Mouse (Mus musculus): Measurements from ENCODE around the gene Serpina1f. TPM values are rescaled to one million over a fixed set of nuclear protein-coding genes. Genes with fewer than 3 reads are reported as not detected.

The Serpina1f gene
- polyA plus RNA-seq, 1 experiment from 2014 or later, result not detected

Other genes with a start within 250 kb of the Serpina1f start
- gene Ifi27l2b, start 238.3 kb downstream of the Serpina1f start, polyA plus RNA-seq (2015; fragmentation: Nextera tagmentation; extraction: Ambion mirVana), result 0.19 and 0.29 TPM in 2 replicates
- 0.23 and 0.32 TPM in 2 replicates for gene Ppp4r4, start 163.2 kb downstream of the Serpina1f start, polyA plus RNA-seq (2015; fragmentation: Nextera tagmentation; extraction: Ambion mirVana)
- gene Serpina10, start 64.1 kb downstream of the Serpina1f start, polyA plus RNA-seq (2015; fragmentation: Nextera tagmentation; extraction: Ambion mirVana), result 0.55 TPM in 1 of 2 replicates, not detected in the other
- gene Serpina6, start 38.3 kb downstream of the Serpina1f start, polyA plus RNA-seq (2015; fragmentation: Nextera tagmentation; extraction: Ambion mirVana), result 1.2 and 10.7 TPM in 2 replicates
- not detected in 2 replicates for gene Serpina16, start 19.4 kb downstream of the Serpina1f start, polyA plus RNA-seq (2015; fragmentation: Nextera tagmentation; extraction: Ambion mirVana)
- 0.40 and 2.0 TPM in 2 replicates for gene Serpina1d, start 78.1 kb upstream of the Serpina1f start, polyA plus RNA-seq (2015; fragmentation: Nextera tagmentation; extraction: Ambion mirVana)
- gene Serpina1b, start 134.8 kb upstream of the Serpina1f start, polyA plus RNA-seq (2015; fragmentation: Nextera tagmentation; extraction: Ambion mirVana), result 1.5 and 5.7 TPM in 2 replicates
- 1.00 and 4.2 TPM in 2 replicates for gene Serpina1a, start 168.0 kb upstream of the Serpina1f start, polyA plus RNA-seq (2015; fragmentation: Nextera tagmentation; extraction: Ambion mirVana)
- gene Serpina1c, start 209.4 kb upstream of the Serpina1f start, polyA plus RNA-seq (2015; fragmentation: Nextera tagmentation; extraction: Ambion mirVana), result 0.43 and 1.8 TPM in 2 replicates

All from heart, embryonic 15.5 days (tissue).